Mouse (Mus musculus) liver, embryonic 16.5 days (tissue): ENCODE results near the gene Pycr2. TPM values are rescaled to one million over a fixed set of nuclear protein-coding genes. Genes with fewer than 3 reads are reported as not detected.

Source experiments
- ATAC-seq: fragments of 200-750 bp; cut with Nextera tagmentation; 2 replicates; pipeline ENCODE4 v1.8.0; 2017; ENCODE audit warnings: low read depth, mild to moderate bottlenecking, moderate number of reproducible peaks, moderate library complexity
- H3K27ac ChIP-seq: fragments of 300-500 bp; sonication (generic); 2 replicates; pipeline ENCODE4 v1.5.1; 2014; ENCODE audit warnings: mild to moderate bottlenecking, low read length
- H3K27me3 ChIP-seq: fragments of 300-500 bp; sonication (generic); 2 replicates; pipeline ENCODE4 v1.6.1; 2014; ENCODE audit warnings: low read depth, low read length, mixed read lengths; ENCODE audit not compliant: control insufficient read depth, insufficient read depth
- H3K36me3 ChIP-seq: fragments of 300-500 bp; sonication (generic); 2 replicates; pipeline ENCODE4 v1.6.1; 2014; ENCODE audit warnings: mild to moderate bottlenecking; ENCODE audit not compliant: control insufficient read depth, insufficient read depth
- H3K4me1 ChIP-seq: fragments of 300-500 bp; sonication (generic); 2 replicates; pipeline ENCODE4 v1.6.1; 2014; ENCODE audit warnings: low read depth, low read length, mixed read lengths; ENCODE audit not compliant: control insufficient read depth
- H3K4me2 ChIP-seq: fragments of 300-500 bp; sonication (generic); 2 replicates; pipeline ENCODE4 v1.6.1; 2014; ENCODE audit warnings: low read depth, low read length, mixed read lengths
- H3K4me3 ChIP-seq: fragments of 300-500 bp; sonication (generic); 2 replicates; pipeline ENCODE4 v1.5.1; 2014; ENCODE audit warnings: low read depth, mild to moderate bottlenecking, low read length
- H3K9ac ChIP-seq: fragments of 300-500 bp; sonication (generic); 2 replicates; pipeline ENCODE4 v1.6.1; 2014; ENCODE audit warnings: low read depth, low read length
- H3K9me3 ChIP-seq: fragments of 300-500 bp; sonication (generic); replicated peaks from 2 replicates; pipeline ENCODE4 v1.6.1; 2016; ENCODE audit warnings: low read length; ENCODE audit not compliant: control insufficient read depth
- WGBS: fragments of 180-500 bp; shearing (Covaris S2); extraction: QIAGEN DNeasy Blood & Tissue Kit; methylation state at CpG from one replicate; pipeline ENCODE4 v1.1.7; 2014; ENCODE audit not compliant: insufficient replicate concordance; 5-methylcytosine and 5-hydroxymethylcytosine counted together
- polyA plus RNA-seq: library from polyadenylated mRNA; unstranded; fragments of >200 nt; fragmentation: Nextera tagmentation; extraction: Ambion mirVana; gene quantifications from 2 replicates; pipeline ENCODE4 v1.2.1, GENCODE M21; 2015

Pycr2 gene
- polyA plus RNA-seq, 1 experiment from 2014 or later, result 81.2 TPM

GRCm38 (mm10) chr1:180956401-180956800 lies 52.3 kb downstream of the Pycr2 start:
- Histone ChIP-seq H3K27me3 (no peaks in the 10 kb centered on the region), H3K4me3 (no peak overlapping the region), H3K9ac (no peak overlapping the region), H3K36me3 (no peaks in the 10 kb centered on the region), H3K4me2 (no peak overlapping the region), H3K4me1 (peaks cover 2% of the 10 kb centered on the region), H3K27ac (no peak overlapping the region), H3K9me3 (no peaks in the 10 kb centered on the region)
- WGBS, result 75% methylated on average over 8 of the region's 8 CpGs
- ATAC-seq, result no peak

DNA sequence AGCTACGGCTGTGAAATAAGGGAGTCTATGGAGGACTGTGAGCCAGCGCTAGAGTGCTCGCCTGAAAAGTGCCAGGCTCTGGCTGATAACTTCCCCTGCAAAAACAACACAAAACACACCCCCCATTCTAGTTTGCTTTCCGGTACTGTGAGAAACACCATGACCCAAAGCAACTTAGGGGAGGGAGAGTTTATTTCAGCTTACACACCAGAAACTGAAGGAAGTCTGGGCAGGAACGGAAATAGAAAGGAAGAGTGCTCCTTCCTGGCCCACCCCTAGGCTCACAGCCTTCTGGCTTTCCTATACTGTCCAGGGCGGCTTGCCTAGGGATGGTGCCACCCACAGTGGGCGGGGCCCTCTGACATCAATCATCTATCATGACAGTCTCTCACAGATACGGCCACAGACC lies 52.9 kb downstream of the Pycr2 start:
- H3K36me3 ChIP-seq, result peaks cover 3% of the 10 kb centered on the region; the same call in 1 of the 2 replicates
- ATAC-seq, result peak; percentile 66
- WGBS, result 39% methylated on average over 8 of the region's 8 CpGs

More for the DNA sequence above, 52.9 kb downstream of the Pycr2 start:
- no peak overlapping the region for H3K4me3 ChIP-seq
- H3K27ac ChIP-seq, result no peak overlapping the region
- peaks cover 2% of the 10 kb centered on the region for H3K4me1 ChIP-seq
- no peak overlapping the region for H3K9ac ChIP-seq
- H3K9me3 ChIP-seq, result no peaks in the 10 kb centered on the region
- H3K4me2 ChIP-seq, result no peak overlapping the region
- H3K27me3 ChIP-seq, result no peaks in the 10 kb centered on the region

Other genes starting within 250 kb of the Pycr2 start
- gene Mixl1, start 207.3 kb upstream of the Pycr2 start, polyA plus RNA-seq, result 0.18 and 0.27 TPM in 2 replicates
- 8.1 and 8.4 TPM in 2 replicates for gene Acbd3, start 178.2 kb upstream of the Pycr2 start, polyA plus RNA-seq
- gene H3f3a, start 90.3 kb upstream of the Pycr2 start, polyA plus RNA-seq, result 2,020 and 2,074 TPM in 2 replicates
- 20.9 and 21.5 TPM in 2 replicates for gene Sde2, start 53.2 kb upstream of the Pycr2 start, polyA plus RNA-seq
- not detected in 2 replicates for gene Lefty2, start 11.2 kb upstream of the Pycr2 start, polyA plus RNA-seq
- 3.5 and 3.6 TPM in 2 replicates for gene Lefty1, start 30.7 kb downstream of the Pycr2 start, polyA plus RNA-seq
- gene Tmem63a, start 38.1 kb downstream of the Pycr2 start, polyA plus RNA-seq, result 8.9 and 10.9 TPM in 2 replicates
- gene Ephx1, start 116.6 kb downstream of the Pycr2 start, polyA plus RNA-seq, result 10.1 and 11.3 TPM in 2 replicates
- 0.15 TPM in 2 replicates for gene 9130409I23Rik, start 146.9 kb downstream of the Pycr2 start, polyA plus RNA-seq
- gene Nvl, start 239.9 kb downstream of the Pycr2 start, polyA plus RNA-seq, result 9.3 and 10.0 TPM in 2 replicates
- gene Cnih4, start 240.4 kb downstream of the Pycr2 start, polyA plus RNA-seq, result 45.5 and 51.5 TPM in 2 replicates